Mouse (Mus musculus) CH12.LX (cell line): ENCODE data around the gene Dppa1. TPM values are rescaled to one million over a fixed set of nuclear protein-coding genes. Genes with fewer than 3 reads are reported as not detected.
A peak's percentile ranks its signal among the peaks of the same experiment; 100 is the strongest.

Experiments
- DNase-seq: peaks from one replicate; pipeline ENCODE4 v3.0.0-alpha.2; 2013; ENCODE audit errors: extremely low read depth
- H3K27ac ChIP-seq: 2 replicates; pipeline ENCODE4 v1.5.1; 2012; ENCODE audit warnings: low read depth, mild to moderate bottlenecking, control low read depth, moderate library complexity; ENCODE audit not compliant: insufficient read depth
- H3K27me3 ChIP-seq: replicated peaks from 2 replicates; pipeline ENCODE3; 2012; ENCODE audit warnings: inconsistent platforms
- H3K36me3 ChIP-seq, 2 experiments: replicated peaks in 1 of 2; 2 replicates each; pipeline versions ENCODE3 to v1.6.1; 2012; ENCODE audit warnings: inconsistent platforms in 1 of 2, low read length in 1 of 2, mild to moderate bottlenecking in 1 of 2, mixed read lengths in 1 of 2, moderate library complexity in 1 of 2; ENCODE audit not compliant: control insufficient read depth in 1 of 2, insufficient read depth in 1 of 2
- H3K4me1 ChIP-seq, 2 experiments: 2 replicates each; pipeline ENCODE4 v1.6.1; 2012; ENCODE audit warnings: inconsistent platforms in 1 of 2, moderate library complexity in 1 of 2; ENCODE audit not compliant: insufficient read depth in 2 of 2, control insufficient read depth in 1 of 2
- H3K4me2 ChIP-seq: 2 replicates; pipeline ENCODE4 v1.6.1; 2012; ENCODE audit warnings: low read depth, mild to moderate bottlenecking, control low read depth; ENCODE audit not compliant: poor library complexity, insufficient read depth, severe bottlenecking
- H3K4me3 ChIP-seq, 3 experiments: fragments of 150-350 bp in 1 of 3; sonication (generic) in 1 of 3; replicated peaks in 1 of 3; 2 replicates each; pipeline versions ENCODE3 to v1.5.1; 2011 to 2012; ENCODE audit warnings: low read depth in 2 of 3, low read length in 2 of 3, mild to moderate bottlenecking in 2 of 3, moderate library complexity in 2 of 3, control low read depth in 1 of 3, improper control_type of control experiment in 1 of 3, inconsistent platforms in 1 of 3, mixed read lengths in 1 of 3; ENCODE audit not compliant: poor library complexity in 1 of 3
- H3K79me2 ChIP-seq: replicated peaks from 2 replicates; pipeline ENCODE4 v1.6.1; 2012; ENCODE audit warnings: mild to moderate bottlenecking, moderate library complexity; ENCODE audit not compliant: control insufficient read depth, poor library complexity, insufficient read depth, severe bottlenecking; ENCODE audit errors: extremely low read depth
- H3K9ac ChIP-seq: 2 replicates; pipeline ENCODE4 v1.6.1; 2012; ENCODE audit warnings: low read depth, mild to moderate bottlenecking, control low read depth, moderate library complexity; ENCODE audit not compliant: insufficient read depth
- H3K9me3 ChIP-seq: replicated peaks from 2 replicates; pipeline ENCODE3; 2012; ENCODE audit warnings: low read length, inconsistent platforms, mixed read lengths
- BHLHE40 ChIP-seq: IDR thresholded peaks from 2 replicates; pipeline ENCODE4 v1.6.1; 2011; ENCODE audit warnings: mild to moderate bottlenecking, low read depth, low read length, improper control_type of control experiment
- CHD1 ChIP-seq: IDR thresholded peaks from 2 replicates; pipeline ENCODE4 v1.6.1; 2012; ENCODE audit warnings: low read depth, low read length, improper control_type of control experiment, inconsistent platforms
- CHD2 ChIP-seq: IDR thresholded peaks from 2 replicates; pipeline ENCODE4 v1.6.1; 2011; ENCODE audit warnings: low read length, improper control_type of control experiment
- CTCF ChIP-seq, 2 experiments: IDR thresholded peaks in 1 of 2; conservative IDR thresholded peaks in 1 of 2; 2 replicates each; pipeline ENCODE4 v1.5.1; 2011 to 2012; ENCODE audit warnings: low read depth in 2 of 2, low read length in 2 of 2, improper control_type of control experiment in 1 of 2, inconsistent platforms in 1 of 2, mild to moderate bottlenecking in 1 of 2, moderate library complexity in 1 of 2
- ETS1 ChIP-seq: conservative IDR thresholded peaks from 2 replicates; pipeline ENCODE4 v1.6.1; 2012; ENCODE audit warnings: low read depth, mild to moderate bottlenecking, inconsistent platforms, low read length, improper control_type of control experiment, moderate library complexity
- HCFC1 ChIP-seq: IDR thresholded peaks from 2 replicates; pipeline ENCODE4 v1.6.1; 2012; ENCODE audit warnings: low read depth, mild to moderate bottlenecking, inconsistent platforms, low read length, improper control_type of control experiment
- IRF4 ChIP-seq: IDR thresholded peaks from 2 replicates; pipeline ENCODE4 v1.6.1; 2014; ENCODE audit warnings: low read depth, mild to moderate bottlenecking, inconsistent platforms, low read length, improper control_type of control experiment
- JUND ChIP-seq: conservative IDR thresholded peaks from 2 replicates; pipeline ENCODE4 v1.6.1; 2011; ENCODE audit warnings: low read depth, low read length, improper control_type of control experiment
- MAZ ChIP-seq: IDR thresholded peaks from 2 replicates; pipeline ENCODE4 v1.6.1; 2012; ENCODE audit warnings: low read depth, mild to moderate bottlenecking, inconsistent platforms, low read length, improper control_type of control experiment, moderate library complexity
- NELFE ChIP-seq: IDR thresholded peaks from 2 replicates; pipeline ENCODE4 v1.6.1; 2011; ENCODE audit warnings: low read depth, low read length, improper control_type of control experiment
- POLR2A ChIP-seq: IDR thresholded peaks from 2 replicates; pipeline ENCODE4 v1.6.1; 2011; ENCODE audit warnings: low read depth, mild to moderate bottlenecking, improper control_type of control experiment, low read length
- RAD21 ChIP-seq: IDR thresholded peaks from 2 replicates; pipeline ENCODE4 v1.6.1; 2011; ENCODE audit warnings: low read depth, mild to moderate bottlenecking, low read length, improper control_type of control experiment, moderate library complexity
- RCOR1 ChIP-seq: conservative IDR thresholded peaks from 2 replicates; pipeline ENCODE4 v1.6.1; 2012; ENCODE audit warnings: low read depth, mild to moderate bottlenecking, inconsistent platforms, low read length, improper control_type of control experiment
- SMC3 ChIP-seq: IDR thresholded peaks from 2 replicates; pipeline ENCODE4 v1.6.1; 2011; ENCODE audit warnings: low read depth, low read length, improper control_type of control experiment
- TBP ChIP-seq: conservative IDR thresholded peaks from 2 replicates; pipeline ENCODE4 v1.6.1; 2011; ENCODE audit warnings: low read depth, low read length, improper control_type of control experiment
- TCF12 ChIP-seq: IDR thresholded peaks from 2 replicates; pipeline ENCODE4 v1.6.1; 2014; ENCODE audit warnings: low read depth, mild to moderate bottlenecking, inconsistent platforms, low read length, improper control_type of control experiment
- USF1 ChIP-seq: IDR thresholded peaks from 2 replicates; pipeline ENCODE4 v1.6.1; 2014; ENCODE audit warnings: low read depth, mild to moderate bottlenecking, inconsistent platforms, low read length, improper control_type of control experiment
- USF2 ChIP-seq: conservative IDR thresholded peaks from 2 replicates; pipeline ENCODE4 v1.6.1; 2011; ENCODE audit warnings: low read depth, low read length, improper control_type of control experiment
- ZC3H11A ChIP-seq: IDR thresholded peaks from 2 replicates; pipeline ENCODE4 v1.6.1; 2012; ENCODE audit warnings: low read depth, mild to moderate bottlenecking, inconsistent platforms, low read length, improper control_type of control experiment
- ZNF384 ChIP-seq: IDR thresholded peaks from 2 replicates; pipeline ENCODE4 v1.6.1; 2012; ENCODE audit warnings: low read depth, low read length, improper control_type of control experiment, inconsistent platforms
- dilution Hi-C: fragments of 300-500 bp; cut with MboI; formaldehyde crosslinking; loops from 2 replicates; pipeline ENCODE4 v1.14.3; 2020; ENCODE audit warnings: low sequenced_read_pairs; ENCODE audit not compliant: extremely low pct_unique_long_range_greater_than_20kb, extremely low pct_ligation_motif_present
- in situ Hi-C: fragments of 300-500 bp; cut with MboI; formaldehyde crosslinking; loops from 3 replicates; pipeline ENCODE4 v1.14.3; 2019; ENCODE audit warnings: low sequenced_read_pairs, low pct_ligation_motif_present, low pct_unique_long_range_greater_than_20kb, mixed read lengths
- polyA plus RNA-seq: library from polyadenylated mRNA; unstranded; fragments of >175 nt; gene quantifications from 2 replicates; pipeline ENCODE4 v1.2.1, GENCODE M21; 2012; ENCODE audit warnings: low read depth; ENCODE audit not compliant: insufficient read length
- total RNA-seq, 2 experiments: library from RNA; depleted of rRNA; stranded (reverse); fragments of 300-350 nt in 1 of 2; fragments of >200 nt in 1 of 2; gene quantifications; 2 replicates each; pipeline ENCODE4 v1.2.3; 2012 to 2014

Dppa1 gene
- total and polyA plus RNA-seq, 3 experiments, result not detected

DNA sequence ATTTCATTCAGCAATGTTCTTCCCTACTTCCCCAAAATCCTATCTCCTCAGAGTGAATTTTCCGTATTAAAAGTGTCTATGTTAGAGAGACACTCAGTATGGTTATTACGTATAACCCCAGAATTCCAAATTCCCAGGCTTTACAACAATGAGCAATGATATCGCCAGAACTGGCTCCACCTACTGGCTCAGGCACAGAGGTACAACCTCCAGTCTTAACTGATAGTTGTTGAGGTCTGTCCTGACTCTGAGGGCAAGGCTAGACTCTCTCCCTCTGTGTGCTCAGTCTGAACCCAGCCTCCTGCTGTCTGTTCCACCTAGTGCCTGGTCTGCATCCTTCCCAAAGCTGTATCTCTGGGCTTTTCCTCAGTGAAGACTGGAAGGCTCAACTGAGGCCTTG, 2.6 kb upstream of the Dppa1 start:
- no peaks in the 10 kb centered on the region for H3K36me3 ChIP-seq
- no peak overlapping the region for H3K9ac ChIP-seq
- peak; percentile 65 for TF ChIP-seq RAD21
- peak; percentile 32; the same call in 1 of the 2 replicates for TF ChIP-seq IRF4
- TF ChIP-seq NELFE, result peak; percentile 22; the same call in 1 of the 2 replicates
- no peak for TF ChIP-seq ETS1
- no peak for TF ChIP-seq ZNF384
- TF ChIP-seq SMC3, result peak; percentile 80
- TF ChIP-seq CTCF (conservative IDR thresholded peaks at IDR 0.05 in 1 of 2, IDR thresholded peaks at IDR 0.05 in 1 of 2; ENCODE audit: low read depth in 2 of 2, low read length in 2 of 2), result peak; percentile 86 to 91
- no peak for TF ChIP-seq CHD1
- TF ChIP-seq ZC3H11A, result peak; percentile 27; the same call in 1 of the 2 replicates
- TF ChIP-seq JUND, result no peak
- in situ Hi-C loops (no loop called here), dilution Hi-C loops (no loop called here)
- no peak overlapping the region for H3K4me3 ChIP-seq
- no peaks in the 10 kb centered on the region for H3K79me2 ChIP-seq
- H3K27me3 ChIP-seq, result no peaks in the 10 kb centered on the region
- DNase-seq, result peak; percentile 78
- H3K27ac ChIP-seq, result no peak overlapping the region
- no peaks in the 10 kb centered on the region for H3K9me3 ChIP-seq
- H3K4me2 ChIP-seq, result no peak overlapping the region
- peaks cover 5 to 39% of the 10 kb centered on the region in 2 experiments; a peak in 3 of 4 replicates for H3K4me1 ChIP-seq

DNA sequence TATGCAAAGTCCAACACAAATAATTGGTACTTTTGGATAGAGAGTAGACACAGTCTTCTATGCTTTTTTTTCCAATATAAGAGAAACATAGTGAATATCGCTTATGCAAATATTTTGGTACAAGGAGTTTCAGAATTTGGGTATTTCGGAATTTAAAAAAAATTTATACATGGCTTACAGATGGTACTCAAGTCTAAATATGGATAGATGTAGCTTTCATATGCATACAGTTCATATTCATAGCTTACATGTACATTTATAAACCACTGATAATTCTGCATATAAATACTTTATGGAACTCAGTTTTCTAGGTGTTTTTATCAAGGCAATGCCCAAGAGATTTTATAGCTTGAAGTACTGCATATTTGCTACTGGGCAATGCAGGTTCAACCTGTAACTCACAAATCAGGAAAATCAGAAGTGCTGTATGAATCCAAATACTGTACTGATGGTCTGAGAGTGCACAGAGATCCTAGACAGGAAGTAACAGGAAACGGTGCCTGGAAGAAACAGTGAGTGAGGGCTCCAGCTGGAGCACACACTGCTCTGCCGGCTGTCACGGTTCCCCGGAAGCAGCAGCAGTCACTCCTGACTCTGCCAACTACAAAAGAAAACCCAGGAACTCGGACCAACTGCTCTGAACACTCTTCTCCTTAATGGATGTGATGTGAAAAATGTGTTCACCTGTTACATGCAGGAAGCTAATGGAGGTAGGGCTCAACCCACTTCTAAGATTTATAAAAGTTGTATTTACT, 8.5 kb downstream of the Dppa1 start:
- no peak for DNase-seq
- in situ Hi-C loops (no loop called here), dilution Hi-C loops (no loop called here)
- H3K79me2 ChIP-seq, result no peaks in the 10 kb centered on the region
- H3K36me3 ChIP-seq, result no peaks in the 10 kb centered on the region
- H3K4me2 ChIP-seq, result no peak overlapping the region
- H3K27ac ChIP-seq, result no peak overlapping the region
- no peak overlapping the region for H3K4me3 ChIP-seq
- TF ChIP-seq BHLHE40, result no peak
- no peak for TF ChIP-seq RCOR1
- TF ChIP-seq USF2, result no peak
- TF ChIP-seq POLR2A, result no peak
- no peak for TF ChIP-seq TCF12
- no peak for TF ChIP-seq ETS1
- TF ChIP-seq NELFE, result no peak
- TF ChIP-seq CHD2, result no peak
- TF ChIP-seq HCFC1, result no peak
- TF ChIP-seq TBP, result no peak
- TF ChIP-seq RAD21, result no peak
- no peak for TF ChIP-seq JUND
- no peak for TF ChIP-seq MAZ
- TF ChIP-seq IRF4, result no peak
- TF ChIP-seq ZC3H11A, result no peak
- TF ChIP-seq USF1, result no peak
- no peaks in the 10 kb centered on the region for H3K9me3 ChIP-seq
- peaks cover 0 to 6% of the 10 kb centered on the region in 2 experiments; a peak in 3 of 4 replicates for H3K4me1 ChIP-seq
- no peaks in the 10 kb centered on the region for H3K27me3 ChIP-seq
- H3K9ac ChIP-seq, result no peak overlapping the region
